Mouse (Mus musculus): ENCODE measurements around the gene Bcas1.

DNA sequence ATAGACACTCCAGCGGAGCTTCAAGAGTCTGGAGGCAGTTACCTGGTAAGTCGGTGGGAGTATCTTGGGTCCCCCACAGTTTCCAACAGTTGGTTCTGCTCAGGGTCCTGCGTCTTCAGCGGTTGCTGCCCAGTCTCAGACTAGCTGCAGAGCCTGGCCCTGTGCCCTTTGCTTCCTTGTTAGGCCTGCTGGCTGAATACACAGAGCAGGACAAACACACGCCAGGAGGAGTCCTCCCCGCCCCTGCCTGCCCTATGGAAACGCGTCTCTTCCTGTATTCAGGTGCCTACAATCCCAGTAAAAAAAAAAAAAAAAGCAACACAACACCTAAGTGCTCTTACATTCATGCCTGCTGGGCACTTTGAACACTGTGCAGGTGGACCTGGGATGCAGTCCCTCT, at the start of gene Bcas1:
- TF ChIP-seq POLR2A (IDR thresholded peaks at IDR 0.05; ENCODE audit: insufficient read depth, low read length) (no peak), CTCF (IDR thresholded peaks at IDR 0.05; ENCODE audit: low read depth, low read length) (no peak)
